Mouse (Mus musculus): ENCODE results near the gene Frmpd4.

DNA sequence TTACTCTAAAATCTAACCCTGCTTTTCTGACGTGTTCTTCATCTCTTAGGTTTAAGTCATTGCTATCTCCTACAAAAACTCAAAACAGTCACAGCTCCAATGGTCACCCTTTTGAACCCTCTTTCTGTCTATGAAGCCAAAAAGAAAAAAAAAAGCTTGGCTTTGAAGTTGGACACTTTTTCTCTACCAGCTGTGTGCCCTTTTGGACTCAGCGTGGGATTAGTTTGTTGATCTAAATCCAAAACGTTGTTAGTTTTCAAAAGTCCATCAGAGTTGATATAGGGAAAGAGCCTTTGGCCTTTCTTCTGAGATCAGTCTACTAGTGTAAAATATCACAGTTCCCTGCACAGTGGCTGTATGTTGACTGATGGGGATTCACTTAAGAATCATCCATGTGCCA is 676.0 kb downstream of the Frmpd4 start:
- TF ChIP-seq CTCF (IDR thresholded peaks at IDR 0.05; ENCODE audit: low read depth), result no peak
- TF ChIP-seq EP300 (IDR thresholded peaks at IDR 0.05; ENCODE audit: low read depth), result no peak
